Mouse (Mus musculus) embryonic facial prominence, embryonic 12.5 days (tissue): Measurements from ENCODE around the gene Hdgf. TPM values are rescaled to one million over a fixed set of nuclear protein-coding genes. Genes with fewer than 3 reads are reported as not detected.
A peak's percentile ranks its signal among the peaks of the same experiment; 100 is the strongest.
"Not testable (repeated sequence)": the region's sequence is repeated elsewhere in the genome, so short reads cannot be mapped to it uniquely, and the experiment has no call there.

ENCODE experiments used
- ATAC-seq: fragments of 200-750 bp; cut with Nextera tagmentation; 2 replicates; pipeline ENCODE4 v1.8.0; 2017; ENCODE audit not compliant: insufficient number of reproducible peaks, insufficient read depth, low FRiP score, low TSS enrichment
- H3K27ac ChIP-seq: fragments of 300-500 bp; sonication (generic); 2 replicates; pipeline ENCODE4 v1.5.1; 2016; ENCODE audit warnings: mild to moderate bottlenecking
- H3K27me3 ChIP-seq: fragments of 300-500 bp; sonication (generic); 2 replicates; pipeline ENCODE4 v1.6.1; 2016; ENCODE audit warnings: mild to moderate bottlenecking, moderate library complexity
- H3K36me3 ChIP-seq: fragments of 300-500 bp; sonication (generic); 2 replicates; pipeline ENCODE4 v1.6.1; 2016; ENCODE audit warnings: mild to moderate bottlenecking
- H3K4me1 ChIP-seq: fragments of 300-500 bp; sonication (generic); 2 replicates; pipeline ENCODE4 v1.6.1; 2016
- H3K4me2 ChIP-seq: fragments of 300-500 bp; sonication (generic); replicated peaks from 2 replicates; pipeline ENCODE4 v1.6.1; 2016; ENCODE audit warnings: mild to moderate bottlenecking, moderate library complexity
- H3K4me3 ChIP-seq: fragments of 300-500 bp; sonication (generic); 2 replicates; pipeline ENCODE4 v1.5.1; 2016; ENCODE audit warnings: mild to moderate bottlenecking
- H3K9ac ChIP-seq: fragments of 300-500 bp; sonication (generic); 2 replicates; pipeline ENCODE4 v1.6.1; 2016; ENCODE audit warnings: mild to moderate bottlenecking, moderate library complexity
- H3K9me3 ChIP-seq: fragments of 300-500 bp; sonication (generic); 2 replicates; pipeline ENCODE4 v1.6.1; 2016; ENCODE audit warnings: mild to moderate bottlenecking, moderate library complexity
- WGBS: fragments of 180-500 bp; shearing (Covaris S2); methylation state at CpG from one replicate; pipeline ENCODE4 v1.1.7; 2016; 5-methylcytosine and 5-hydroxymethylcytosine counted together
- polyA plus RNA-seq: library from polyadenylated mRNA; unstranded; fragments of >200 nt; fragmentation: Nextera tagmentation; extraction: Ambion mirVana; gene quantifications from 2 replicates; pipeline ENCODE4 v1.2.1, GENCODE M21; 2016

Gene Hdgf
- polyA plus RNA-seq = 246 and 270 TPM in 2 replicates

GRCm38 (mm10) chr3:87905880-87906485, at the start of gene Hdgf:
Gene Hdgf (plus strand): TSS chr3:87906321.
- no peaks in the 10 kb centered on the region for H3K36me3 ChIP-seq
- peaks cover 38% of the 10 kb centered on the region for H3K4me1 ChIP-seq
- peak; percentile 93 for ATAC-seq
- WGBS = under 1% methylated on average over 56 of the region's 57 CpGs
- H3K27ac ChIP-seq = peak within 1 kb of the TSS; percentile 98
- H3K4me3 ChIP-seq = peak within 1 kb of the TSS; percentile 94
- peak within 1 kb of the TSS; percentile 93 for H3K4me2 ChIP-seq
- H3K9me3 ChIP-seq = no peaks in the 10 kb centered on the region
- H3K27me3 ChIP-seq = no peaks in the 10 kb centered on the region
- peak within 1 kb of the TSS; percentile 98 for H3K9ac ChIP-seq

DNA sequence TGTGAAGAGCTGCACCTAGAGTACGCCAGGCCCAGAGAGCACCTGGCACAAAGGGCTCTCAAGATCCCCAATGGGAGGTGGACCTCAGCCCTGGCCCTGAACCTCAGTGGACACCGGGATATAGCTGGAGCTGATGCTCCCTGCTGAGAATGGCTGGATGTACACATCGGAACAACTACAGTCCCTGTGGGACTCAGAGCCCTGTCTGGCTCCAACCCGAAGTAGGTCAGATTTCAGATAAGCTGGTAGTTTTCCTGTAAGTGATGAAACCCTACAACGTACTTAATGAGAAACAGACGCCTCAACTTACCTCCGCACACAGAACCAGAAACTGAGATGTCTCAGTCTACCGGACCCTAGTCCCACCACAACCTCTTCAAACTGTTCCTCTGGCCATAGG, 48.5 kb upstream of the Hdgf start:
- 48% methylated on average over 8 of the region's 8 CpGs for WGBS
- no peak for ATAC-seq
- Histone ChIP-seq H3K36me3 (peaks cover 50% of the 10 kb centered on the region), H3K9ac (no peak overlapping the region), H3K4me1 (peaks cover 7% of the 10 kb centered on the region; the same call in 1 of the 2 replicates), H3K27me3 (no peaks in the 10 kb centered on the region), H3K4me2 (no peak overlapping the region), H3K27ac (no peak overlapping the region), H3K4me3 (no peak overlapping the region), H3K9me3 (no peaks in the 10 kb centered on the region)

GRCm38 (mm10) chr3:87859813-87860212, 46.3 kb upstream of the Hdgf start:
- ATAC-seq = no peak

GRCm38 (mm10) chr3:87864111-87864510, 42.0 kb upstream of the Hdgf start:
- H3K36me3 ChIP-seq = peaks cover 81% of the 10 kb centered on the region
- not testable (repeated sequence) for H3K4me2 ChIP-seq, H3K9me3 ChIP-seq, H3K4me3 ChIP-seq, H3K9ac ChIP-seq, ATAC-seq, H3K27me3 ChIP-seq, H3K4me1 ChIP-seq, H3K27ac ChIP-seq
- 97% methylated on average over 4 of the region's 4 CpGs for WGBS

More at GRCm38 (mm10) chr3:87859813-87860212, 46.3 kb upstream of the Hdgf start:
- peaks cover 7% of the 10 kb centered on the region; the same call in 1 of the 2 replicates for H3K4me1 ChIP-seq
- H3K9ac ChIP-seq = no peak overlapping the region
- H3K27ac ChIP-seq = no peak overlapping the region
- no peaks in the 10 kb centered on the region for H3K9me3 ChIP-seq
- no peaks in the 10 kb centered on the region for H3K27me3 ChIP-seq
- WGBS = 25% methylated on average over 3 of the region's 3 CpGs
- H3K36me3 ChIP-seq = peaks cover 67% of the 10 kb centered on the region
- no peak overlapping the region for H3K4me2 ChIP-seq
- no peak overlapping the region for H3K4me3 ChIP-seq

- H3K27ac ChIP-seq = no peak overlapping the region
- no peaks in the 10 kb centered on the region for H3K27me3 ChIP-seq
- no peak overlapping the region for H3K4me3 ChIP-seq
- 96% methylated on average over 4 of the region's 4 CpGs for WGBS
- ATAC-seq = no peak
- no peaks in the 10 kb centered on the region for H3K4me1 ChIP-seq
- no peak overlapping the region for H3K9ac ChIP-seq
- H3K36me3 ChIP-seq = peaks cover 25% of the 10 kb centered on the region
- H3K4me2 ChIP-seq = no peak overlapping the region
- no peaks in the 10 kb centered on the region for H3K9me3 ChIP-seq
Observed at GRCm38 (mm10) chr3:87877730-87878129, 28.4 kb upstream of the Hdgf start.

DNA sequence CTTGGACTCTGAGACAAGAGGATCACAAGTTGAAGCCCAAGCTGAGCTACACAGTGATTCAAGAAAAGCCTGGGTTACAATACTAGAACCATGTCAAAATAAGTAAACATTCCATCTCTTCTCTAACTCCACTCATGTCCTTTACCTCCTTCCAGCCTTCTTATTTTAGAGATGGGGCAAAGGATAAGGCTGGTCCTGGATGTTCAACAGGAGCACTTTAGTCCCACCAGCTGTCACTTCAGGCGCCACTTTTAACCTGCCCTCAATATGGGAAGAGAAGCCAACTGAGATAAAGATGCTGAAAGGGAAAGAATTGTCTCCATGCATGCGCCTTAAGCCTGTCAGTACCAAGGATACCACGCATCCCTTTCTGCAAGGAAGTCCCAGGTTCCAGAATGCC, 21.8 kb upstream of the Hdgf start:
- peak overlapping the region; percentile 100 for H3K4me3 ChIP-seq
- peaks cover 13% of the 10 kb centered on the region for H3K4me1 ChIP-seq
- peak overlapping the region; percentile 98 for H3K9ac ChIP-seq
- H3K4me2 ChIP-seq = peak overlapping the region; percentile 83
- H3K9me3 ChIP-seq = no peaks in the 10 kb centered on the region
- WGBS = 0% methylated on average over 3 of the region's 3 CpGs
- peaks cover 10% of the 10 kb centered on the region for H3K36me3 ChIP-seq
- H3K27me3 ChIP-seq = no peaks in the 10 kb centered on the region
- ATAC-seq = no peak
- H3K27ac ChIP-seq = peak overlapping the region; percentile 91; the same call in 1 of the 2 replicates

GRCm38 (mm10) chr3:87884708-87885251, 21.3 kb upstream of the Hdgf start:
- peak overlapping the region; percentile 98 for H3K9ac ChIP-seq
- peaks cover 13% of the 10 kb centered on the region for H3K4me1 ChIP-seq

DNA sequence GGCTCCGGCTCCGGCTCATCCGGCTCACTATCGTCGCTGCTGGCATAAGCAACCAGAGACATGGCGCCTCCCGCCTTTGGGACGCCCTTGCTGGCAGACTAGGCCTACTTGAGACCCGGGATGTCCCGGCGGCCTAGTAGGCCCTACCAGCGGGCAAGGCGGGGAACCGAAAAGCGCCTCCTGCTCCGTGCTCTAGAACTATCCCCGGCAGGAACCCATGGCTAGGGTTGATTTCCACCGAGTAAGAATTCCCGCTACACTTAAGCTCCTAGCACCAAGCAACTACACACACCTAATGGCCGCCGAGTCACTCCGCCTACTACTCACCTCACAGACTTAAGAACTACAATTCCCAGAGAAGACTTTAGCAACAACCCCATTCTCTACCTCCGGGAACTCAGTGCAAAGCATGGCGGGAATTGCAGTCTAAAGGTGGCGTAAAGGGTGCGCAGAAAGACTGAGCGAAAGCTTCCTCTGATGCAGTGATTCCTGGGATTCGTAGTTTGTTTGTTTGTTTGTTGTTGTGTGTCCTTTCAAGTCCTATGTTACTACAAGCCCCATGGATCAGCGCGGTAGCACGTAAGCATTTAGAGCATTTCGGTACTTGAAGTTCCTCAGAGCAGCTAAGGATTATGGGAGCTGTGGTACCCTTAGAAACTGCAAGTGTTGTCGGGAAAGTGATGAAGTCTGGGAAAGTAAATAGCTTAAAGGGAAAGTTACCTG, 20.7 kb upstream of the Hdgf start, which contains the start of gene Prcc:
Gene Prcc (minus strand): TSS at position 328 of the 723 bp plus-strand sequence.
- peak within 1 kb of the TSS; percentile 83 for H3K4me2 ChIP-seq
- peaks cover 5% of the 10 kb centered on the region for H3K36me3 ChIP-seq
- peak within 1 kb of the TSS; percentile 98 for H3K9ac ChIP-seq
- H3K27me3 ChIP-seq = no peaks in the 10 kb centered on the region
- WGBS = under 1% methylated on average over 33 of the region's 33 CpGs
- H3K9me3 ChIP-seq = no peaks in the 10 kb centered on the region
- peak; percentile 97 for ATAC-seq
- H3K4me3 ChIP-seq = peak within 1 kb of the TSS; percentile 100
- H3K4me1 ChIP-seq = peaks cover 13% of the 10 kb centered on the region
- H3K27ac ChIP-seq = peak within 1 kb of the TSS; percentile 91

More at GRCm38 (mm10) chr3:87884708-87885251, 21.3 kb upstream of the Hdgf start:
- WGBS = under 1% methylated on average over 28 of the region's 28 CpGs
- H3K4me3 ChIP-seq = peak overlapping the region; percentile 100
- H3K9me3 ChIP-seq = no peaks in the 10 kb centered on the region
- ATAC-seq = peak; percentile 6
- H3K27me3 ChIP-seq = no peaks in the 10 kb centered on the region
- H3K27ac ChIP-seq = peak overlapping the region; percentile 91
- peaks cover 10% of the 10 kb centered on the region for H3K36me3 ChIP-seq
- peak overlapping the region; percentile 83 for H3K4me2 ChIP-seq

GRCm38 (mm10) chr3:87886004-87886365, 20.1 kb upstream of the Hdgf start:
- no peak; the same call in 1 of the 2 replicates for ATAC-seq
- no peak overlapping the region for H3K27ac ChIP-seq
- WGBS = 17% methylated on average over 10 of the region's 10 CpGs
- H3K27me3 ChIP-seq = no peaks in the 10 kb centered on the region
- H3K4me1 ChIP-seq = peaks cover 13% of the 10 kb centered on the region
- no peaks in the 10 kb centered on the region for H3K9me3 ChIP-seq
- no peaks in the 10 kb centered on the region for H3K36me3 ChIP-seq
- H3K4me3 ChIP-seq = peak overlapping the region; percentile 100
- peak overlapping the region; percentile 38 for H3K4me2 ChIP-seq
- H3K9ac ChIP-seq = no peak overlapping the region

DNA sequence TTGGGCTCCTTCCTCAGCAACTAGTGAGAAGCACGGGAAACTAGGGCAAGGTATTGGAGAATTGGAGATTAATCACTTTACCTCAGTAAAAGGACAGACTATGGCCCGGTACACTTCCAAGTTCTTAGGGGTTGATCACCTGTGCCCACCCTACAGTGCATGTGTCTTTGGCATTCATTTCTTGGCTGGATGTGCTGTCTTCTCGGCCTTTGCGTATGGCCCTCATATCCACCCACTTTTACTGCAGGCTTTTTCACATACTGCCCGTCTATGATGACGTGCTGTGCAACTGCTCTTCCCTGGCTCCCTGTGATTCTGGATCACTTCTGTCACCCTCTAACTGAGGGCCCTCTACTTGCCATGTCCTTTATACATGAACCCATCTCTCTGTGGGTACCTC, 19.7 kb upstream of the Hdgf start:
- Histone ChIP-seq H3K4me2 (peak overlapping the region; percentile 38), H3K27ac (no peak overlapping the region), H3K4me3 (peak overlapping the region; percentile 100; the same call in 1 of the 2 replicates), H3K36me3 (no peaks in the 10 kb centered on the region), H3K27me3 (no peaks in the 10 kb centered on the region), H3K9ac (no peak overlapping the region), H3K4me1 (peaks cover 13% of the 10 kb centered on the region), H3K9me3 (no peaks in the 10 kb centered on the region)
- 87% methylated on average over 6 of the region's 6 CpGs for WGBS
- no peak for ATAC-seq

DNA sequence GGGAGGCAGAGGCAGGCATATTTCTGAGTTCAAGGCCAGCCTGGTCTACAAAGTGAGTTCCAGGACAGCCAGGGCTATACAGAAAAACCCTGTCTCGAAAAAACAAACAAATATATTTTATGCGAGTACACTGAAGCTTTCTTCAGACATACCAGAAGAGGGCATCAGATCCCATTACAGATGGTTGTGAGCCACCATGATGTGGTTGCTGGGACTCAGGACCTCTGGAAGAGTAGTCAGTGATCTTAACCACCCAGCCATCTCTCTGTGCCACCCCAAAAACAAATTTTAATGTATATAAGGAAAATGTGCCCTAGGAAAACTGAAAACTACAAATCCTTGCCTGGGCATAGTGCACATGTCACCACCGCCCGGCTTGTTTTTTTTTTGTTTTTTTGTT, 18.7 kb upstream of the Hdgf start:
- not testable (repeated sequence) for ATAC-seq, H3K9ac ChIP-seq, H3K9me3 ChIP-seq, H3K4me3 ChIP-seq, H3K27ac ChIP-seq, H3K27me3 ChIP-seq, H3K36me3 ChIP-seq, H3K4me2 ChIP-seq
- WGBS = 79% methylated on average over 4 of the region's 4 CpGs
- peaks cover 13% of the 10 kb centered on the region for H3K4me1 ChIP-seq

DNA sequence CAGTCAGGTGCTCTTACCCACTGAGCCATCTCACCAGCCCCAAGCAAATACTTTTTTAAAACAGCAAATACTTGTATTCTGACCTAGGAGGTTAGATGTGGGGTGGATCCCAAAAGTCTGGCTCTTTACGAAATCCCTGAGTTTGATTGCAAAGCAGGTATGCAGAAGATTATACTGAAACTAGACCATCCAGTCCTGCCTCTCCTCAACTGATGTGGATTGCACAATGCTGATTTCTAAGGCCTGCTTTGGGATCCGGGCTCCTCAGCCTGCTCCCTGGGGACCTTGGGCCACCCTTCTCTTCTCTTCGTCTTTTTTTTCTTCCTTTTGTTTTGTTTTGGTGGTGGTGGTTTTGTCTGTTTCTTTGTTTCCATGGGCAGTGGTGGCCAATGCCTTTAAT, 14.6 kb upstream of the Hdgf start:
- no peak overlapping the region for H3K4me2 ChIP-seq
- no peaks in the 10 kb centered on the region for H3K36me3 ChIP-seq
- no peak for ATAC-seq
- no peaks in the 10 kb centered on the region for H3K4me1 ChIP-seq
- H3K27me3 ChIP-seq = no peaks in the 10 kb centered on the region
- no peak overlapping the region for H3K9ac ChIP-seq
- H3K27ac ChIP-seq = no peak overlapping the region
- no peak overlapping the region for H3K4me3 ChIP-seq
- H3K9me3 ChIP-seq = no peaks in the 10 kb centered on the region
- 47% methylated on average over 3 of the region's 3 CpGs for WGBS
